Mouse (Mus musculus): Measurements from ENCODE around the gene Tlx3. TPM values are rescaled to one million over a fixed set of nuclear protein-coding genes. Genes with fewer than 3 reads are reported as not detected.

Gene Tlx3
- total RNA-seq, 1 experiment from 2014 or later: not detected

GRCm38 (mm10) chr11:33197673-33198072 lies 5.7 kb downstream of the Tlx3 start:
- DNase-seq: no peak

DNA sequence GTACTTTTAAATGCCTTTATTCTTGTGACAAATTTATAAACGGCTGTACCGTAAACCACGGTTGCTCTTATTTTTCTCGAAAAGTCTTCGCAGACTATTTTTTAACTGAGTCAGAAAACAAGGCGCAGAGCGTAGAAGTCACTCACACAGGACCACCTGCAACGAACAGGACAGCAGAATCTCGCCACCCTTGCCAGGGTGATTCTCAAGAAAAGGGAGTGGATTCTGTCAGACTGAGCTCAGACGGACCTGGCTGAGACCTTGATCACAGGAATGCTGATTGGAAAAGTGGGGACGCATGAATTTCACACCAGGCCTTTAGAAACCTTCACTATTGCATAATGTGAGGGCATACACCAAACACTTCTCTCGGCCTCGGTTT lies 6.3 kb downstream of the Tlx3 start:
- no peak for DNase-seq

DNA sequence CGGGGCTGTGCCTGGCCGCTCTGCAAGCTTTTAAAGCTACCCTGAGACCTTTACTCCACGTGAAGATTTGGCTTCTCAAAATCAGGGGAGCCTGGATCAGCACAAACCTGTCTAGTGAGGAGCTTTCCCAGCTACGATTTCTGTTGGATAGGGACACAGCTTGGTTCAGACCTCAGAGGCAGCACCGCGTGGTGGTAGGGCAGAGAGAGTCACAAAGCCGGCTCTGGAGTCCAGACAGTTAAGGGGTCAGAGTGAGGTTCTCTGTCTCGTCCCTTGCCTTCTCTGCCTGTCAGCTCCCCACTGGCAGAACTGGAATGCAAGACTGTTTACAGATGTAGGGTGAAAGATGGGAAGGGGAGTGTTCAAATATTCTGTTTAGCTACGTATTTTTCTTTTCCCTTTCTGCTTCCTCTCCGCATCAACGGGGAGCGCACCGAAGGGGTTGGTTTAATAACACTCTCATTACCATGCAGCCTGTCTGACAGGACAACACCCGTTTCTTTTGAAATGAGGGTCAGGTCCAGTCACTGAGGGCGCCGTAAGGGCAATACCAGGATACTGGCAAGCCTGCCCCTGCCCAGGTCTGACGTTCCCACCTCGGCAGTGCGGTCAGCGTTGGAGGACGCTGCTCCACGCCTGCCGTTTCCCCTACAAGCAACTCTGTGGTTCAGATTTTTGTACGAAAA lies 6.8 kb downstream of the Tlx3 start:
- DNase-seq: no peak

GRCm38 (mm10) chr11:33195531-33196446 lies 7.6 kb downstream of the Tlx3 start:
- no peak for DNase-seq

DNA sequence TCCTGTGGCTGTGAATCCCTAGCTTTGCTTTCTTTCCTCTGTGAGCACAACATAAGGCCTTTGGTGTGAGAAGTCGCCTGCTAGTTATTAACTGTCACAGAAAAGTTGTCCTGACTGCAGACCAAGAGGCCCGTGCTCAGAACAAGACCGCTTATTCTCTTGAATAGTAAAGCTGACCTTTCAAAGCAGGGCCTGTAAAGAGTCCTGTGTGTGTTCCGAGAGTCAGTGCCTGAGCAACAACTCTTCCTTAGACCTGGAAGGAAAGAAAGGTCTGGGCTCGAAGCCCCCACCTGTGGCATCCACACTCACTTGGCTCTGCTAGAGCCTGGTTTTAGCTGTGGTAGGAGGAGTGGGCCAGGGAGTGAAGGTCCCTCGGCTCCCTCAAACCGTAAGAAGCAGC lies 8.3 kb downstream of the Tlx3 start:
- no peak for DNase-seq

DNA sequence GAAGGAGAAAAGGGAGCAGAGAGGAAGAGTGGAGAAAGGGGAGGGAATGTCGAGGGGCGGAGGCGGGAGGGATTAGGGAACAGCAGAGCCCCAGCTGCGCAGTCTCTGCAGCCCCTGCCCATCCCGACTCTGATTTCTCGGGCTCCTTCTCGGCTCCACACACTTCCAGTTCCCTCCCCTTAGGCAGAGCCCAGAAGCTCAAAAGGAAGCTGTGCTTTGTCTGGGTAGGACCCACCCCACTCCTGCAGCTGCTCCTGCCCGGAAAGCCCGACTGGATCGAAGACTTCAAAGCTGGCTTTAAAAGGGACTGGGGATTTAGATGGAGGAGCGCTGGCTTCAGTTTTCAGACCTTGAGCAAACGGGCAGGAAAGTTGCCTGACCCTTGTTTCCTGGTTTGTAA lies 9.7 kb downstream of the Tlx3 start:
- DNase-seq: no peak

DNA sequence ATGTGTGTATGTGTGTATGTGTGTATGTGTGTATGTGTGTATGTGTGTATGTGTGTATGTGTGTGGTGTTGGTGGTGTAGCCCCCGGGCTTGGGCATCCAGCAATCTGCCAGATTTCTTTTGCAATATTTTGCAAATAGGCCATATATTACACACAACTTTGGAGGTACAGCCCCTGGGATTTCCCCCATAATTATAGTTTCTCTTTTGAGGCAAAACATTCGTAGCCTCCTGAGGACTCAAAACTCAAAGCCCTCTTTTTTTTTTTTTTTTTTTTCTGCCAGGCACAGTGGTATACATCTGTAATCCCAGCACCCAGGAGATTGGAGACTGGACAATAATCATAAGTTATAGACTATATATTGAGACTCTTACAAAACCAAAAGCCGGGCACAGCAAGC lies 21.6 kb downstream of the Tlx3 start:
- no peak for DNase-seq

DNA sequence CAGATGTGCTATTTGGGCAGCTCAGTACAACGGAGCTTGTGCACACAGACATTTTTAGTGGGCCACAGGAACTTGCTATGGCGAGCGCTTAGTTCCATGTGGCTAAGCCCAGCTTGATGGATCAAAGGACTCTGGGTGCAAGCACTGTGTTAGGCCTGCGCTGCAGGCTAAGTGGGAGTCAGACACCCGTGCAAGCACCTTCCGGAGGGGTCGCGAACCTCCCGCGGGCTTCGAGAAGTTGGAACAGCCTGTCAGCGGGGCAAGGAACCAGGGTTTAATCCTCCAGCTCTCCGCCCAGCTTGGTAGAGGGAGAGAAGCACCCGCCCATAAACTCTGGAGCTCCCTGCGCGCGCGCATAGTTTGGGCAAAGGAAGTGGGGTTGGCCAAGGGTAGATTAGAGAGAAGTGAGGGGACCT lies 22.7 kb downstream of the Tlx3 start:
- DNase-seq: no peak

DNA sequence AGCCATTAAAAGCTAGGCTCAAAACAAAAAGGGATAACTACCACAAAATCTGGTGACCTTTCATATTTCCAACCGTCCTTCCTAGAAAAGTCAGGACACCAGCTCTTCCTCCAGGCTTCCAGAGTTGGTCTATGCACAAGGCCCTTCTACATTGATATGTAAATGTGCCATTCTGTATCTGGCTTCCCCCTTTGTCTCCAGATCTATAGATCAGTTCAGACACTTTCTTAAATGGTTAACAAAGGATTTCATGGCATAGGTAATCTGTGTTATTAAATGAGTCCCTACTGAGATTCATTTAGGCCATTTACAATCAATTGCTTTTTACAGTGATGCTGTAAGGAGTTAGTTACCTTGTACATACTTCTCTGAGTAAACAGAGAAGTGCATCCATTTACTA lies 23.6 kb downstream of the Tlx3 start:
- DNase-seq: no peak

GRCm38 (mm10) chr11:33176525-33177245 lies 26.7 kb downstream of the Tlx3 start:
- DNase-seq: peak; percentile 68

GRCm38 (mm10) chr11:33175768-33176167 lies 27.6 kb downstream of the Tlx3 start:
- no peak for DNase-seq

GRCm38 (mm10) chr11:33170489-33170888 lies 32.9 kb downstream of the Tlx3 start:
- DNase-seq: peak; percentile 65

- DNase-seq: peak; percentile 100
These were observed 40.3 kb downstream of the Tlx3 start, which contains the start of gene Npm1 for GRCm38 (mm10) chr11:33162998-33163506. TSS of gene Npm1 (minus strand) at chr11:33163206.

DNA sequence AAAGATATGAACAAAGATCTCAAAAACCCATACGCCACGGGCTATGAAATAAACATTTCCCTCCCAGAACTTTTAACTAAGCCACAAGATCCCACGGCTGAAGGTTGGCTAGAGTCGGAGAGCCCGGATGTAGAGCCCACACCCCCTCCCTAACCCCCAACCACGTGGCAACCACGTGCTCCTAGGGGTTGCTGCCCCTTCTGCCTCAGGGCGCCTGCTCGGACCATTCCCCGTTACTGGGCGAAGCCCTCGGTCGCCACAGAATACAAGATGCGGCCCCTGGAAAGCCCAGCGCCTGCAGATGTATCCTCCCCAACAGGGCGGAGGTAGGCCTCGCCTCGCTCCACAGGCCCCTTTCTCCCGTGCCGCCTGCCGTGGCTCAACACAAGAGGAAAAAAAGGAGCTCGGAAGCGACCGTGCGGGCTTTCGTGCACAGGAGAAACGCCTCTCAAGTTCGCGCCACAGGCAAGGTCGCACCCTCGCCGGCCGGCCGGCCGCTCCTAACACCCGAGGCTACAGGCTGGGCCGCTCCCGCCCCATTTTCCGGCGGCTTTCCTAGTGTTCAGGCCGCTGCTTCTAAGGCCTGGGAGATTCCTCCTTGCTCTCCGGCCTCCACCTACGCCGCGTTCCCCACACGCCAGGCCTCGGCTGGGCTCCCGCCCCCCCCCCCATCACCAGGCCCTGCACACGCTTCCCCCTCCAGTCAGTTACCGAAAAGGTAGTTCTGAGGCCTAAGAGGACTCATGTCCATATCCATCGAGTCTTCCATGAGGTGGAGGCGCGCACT lies 41.0 kb downstream of the Tlx3 start:
- DNase-seq: peak; percentile 86

DNA sequence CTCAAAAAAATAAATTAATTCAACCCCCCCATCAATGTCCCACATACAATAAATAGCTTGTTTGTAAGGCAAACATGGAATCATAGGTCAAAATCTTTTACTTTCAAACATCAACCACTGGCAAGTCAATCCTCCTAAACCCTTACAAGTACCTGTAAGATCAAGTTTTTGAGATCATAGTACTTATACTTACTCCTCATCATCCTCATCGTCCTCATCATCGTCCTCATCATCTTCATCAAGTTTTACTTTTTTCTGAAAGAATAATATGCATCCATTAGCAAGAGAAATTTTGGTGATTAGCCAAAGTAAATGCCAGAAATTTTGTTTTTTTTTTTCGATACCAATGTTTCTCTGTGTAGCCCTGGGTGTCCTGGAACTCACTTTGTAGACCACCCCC lies 43.6 kb downstream of the Tlx3 start:
- DNase-seq: no peak

- DNase-seq: no peak
These were observed 45.8 kb downstream of the Tlx3 start for GRCm38 (mm10) chr11:33157453-33158196.

- DNase-seq: no peak
These were observed 46.9 kb downstream of the Tlx3 start for GRCm38 (mm10) chr11:33156436-33157015.

DNA sequence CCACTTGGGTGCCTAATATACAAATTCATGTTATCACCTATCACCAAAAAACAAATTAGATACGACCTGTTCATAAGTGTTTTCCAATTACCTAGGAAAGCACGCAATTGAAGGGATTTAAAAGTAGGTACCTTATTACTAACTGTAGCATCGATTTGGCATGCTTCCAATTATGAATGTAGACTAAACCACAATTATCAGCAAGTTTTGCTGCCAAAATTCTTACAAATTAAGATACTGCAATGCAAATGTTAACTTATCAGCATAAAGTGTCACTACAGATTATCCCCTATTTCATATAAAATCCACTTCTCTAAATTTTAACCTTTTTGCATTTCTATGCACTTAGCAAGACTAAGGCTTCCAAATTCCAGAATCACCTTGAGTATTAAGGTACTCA lies 48.9 kb downstream of the Tlx3 start:
- no peak for DNase-seq

DNA sequence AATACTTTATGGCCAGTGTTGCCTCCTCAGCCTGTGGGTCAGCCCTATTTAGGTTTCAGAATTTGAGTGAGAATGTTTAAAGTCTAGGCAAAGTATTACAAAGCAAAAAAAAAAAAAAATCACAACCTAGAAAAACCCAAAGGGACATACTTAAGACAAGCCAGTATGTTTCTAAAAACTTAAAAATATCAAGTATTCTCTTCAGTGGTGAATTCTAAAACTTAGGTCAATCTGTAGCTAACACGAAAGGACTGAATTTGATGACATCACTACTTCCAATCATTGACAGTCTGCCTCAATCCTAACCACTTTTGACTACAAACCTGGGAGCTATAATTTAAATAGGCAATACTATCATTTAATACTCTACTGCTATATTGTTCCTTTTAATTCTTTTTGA lies 50.4 kb downstream of the Tlx3 start:
- no peak for DNase-seq

- no peak for DNase-seq
These were observed 51.6 kb downstream of the Tlx3 start for GRCm38 (mm10) chr11:33151780-33152145.
